Mouse (Mus musculus) kidney, postnatal 14 days (tissue): ENCODE measurements at regions not wholly inside any gene's neighbourhood (a gene's known extent, or its start where the extent isn't known, plus 50 kb on each side); places are given as distances from the start of the nearest gene placed in this dataset.

Source experiments
- DNase-seq: peaks from one replicate; pipeline ENCODE4 v3.0.0; 2022; ENCODE audit warnings: mixed read lengths

GRCm38 (mm10) chr7:129772540-129773331 is 181.1 kb downstream of the Wdr11 start:
- DNase-seq: no peak

GRCm38 (mm10) chr7:129774261-129774861 is 182.7 kb downstream of the Wdr11 start:
- no peak for DNase-seq

DNA sequence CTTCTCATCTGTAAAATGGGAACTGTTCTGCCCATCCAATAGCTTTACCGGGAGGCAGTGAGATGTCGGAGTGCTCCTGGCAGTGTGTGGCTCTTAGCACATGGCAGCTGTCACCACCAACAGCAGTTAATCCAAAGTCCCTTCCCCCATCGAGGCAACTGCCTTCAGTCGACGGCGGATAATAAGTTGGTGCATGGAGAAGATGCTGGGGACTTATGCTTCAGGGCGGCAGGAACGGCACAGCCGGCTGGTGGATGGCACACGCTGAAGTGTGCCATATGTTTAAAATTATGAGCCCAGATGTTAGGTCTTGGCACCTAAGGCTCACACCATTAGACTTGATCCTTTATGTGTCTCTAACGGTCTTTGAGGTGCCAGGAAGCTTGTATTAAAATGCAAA is 183.5 kb downstream of the Wdr11 start:
- DNase-seq: no peak

GRCm38 (mm10) chr7:129778842-129779421 is 187.3 kb downstream of the Wdr11 start:
- DNase-seq: no peak

- DNase-seq: no peak
Observed at GRCm38 (mm10) chr7:129779939-129780338, 188.3 kb downstream of the Wdr11 start.

DNA sequence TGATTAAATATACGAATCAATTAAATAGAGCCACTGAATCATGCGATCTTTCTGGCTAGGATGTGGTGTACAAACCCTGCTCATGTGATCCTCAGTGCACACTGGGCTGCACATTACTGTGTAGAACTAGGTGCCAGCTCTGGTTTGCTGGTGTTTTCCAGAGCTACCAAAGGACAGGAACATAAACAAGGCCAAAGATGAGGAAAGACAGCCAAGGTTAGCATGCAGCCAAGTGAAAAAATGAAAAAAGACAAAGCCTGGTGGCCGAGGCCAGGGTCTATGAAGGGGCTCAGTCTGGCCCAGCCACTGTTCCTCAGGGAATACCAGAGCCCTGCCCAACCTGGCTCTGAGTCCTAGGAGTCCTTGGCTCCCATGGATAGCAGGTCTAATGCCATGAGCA is 190.1 kb downstream of the Wdr11 start:
- no peak for DNase-seq

DNA sequence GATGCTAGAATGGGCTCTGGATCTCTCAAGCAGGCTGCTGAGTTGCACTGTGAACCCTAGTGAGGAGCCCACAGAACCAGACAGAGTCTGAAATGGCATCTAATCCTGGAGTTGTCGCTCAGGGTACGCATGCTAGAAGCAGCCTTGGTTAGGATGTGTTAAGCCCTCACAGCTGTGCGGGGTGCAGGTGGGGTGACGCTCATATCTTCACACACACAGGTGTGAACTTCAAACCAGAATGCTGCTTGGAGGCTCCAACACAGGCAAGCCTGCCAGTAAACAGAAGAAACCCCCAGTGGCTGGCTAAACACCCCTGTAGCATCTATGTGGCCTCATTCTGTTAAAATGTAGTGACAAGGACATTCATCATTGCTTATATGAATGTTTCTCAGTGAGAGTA is 193.3 kb downstream of the Wdr11 start:
- DNase-seq: no peak

DNA sequence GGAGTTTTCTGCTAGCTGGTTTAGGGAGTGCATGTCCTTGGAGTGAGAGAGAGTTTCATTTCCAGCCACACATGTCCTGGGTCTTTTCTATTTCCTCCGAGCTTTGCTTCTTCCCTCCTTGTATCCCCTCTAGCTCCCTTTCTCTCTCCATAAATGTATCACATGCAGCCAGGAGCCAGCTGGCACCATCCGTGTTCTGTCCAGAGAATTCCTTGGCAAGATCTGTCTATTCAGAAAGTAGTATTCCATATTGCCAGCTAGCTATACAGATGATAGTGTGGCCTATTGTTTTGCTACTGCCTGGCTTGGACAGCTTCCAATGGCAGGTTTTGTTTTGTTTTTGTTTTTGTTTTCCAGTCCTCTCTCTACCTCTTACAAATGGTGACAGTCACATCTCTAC is 195.3 kb downstream of the Wdr11 start:
- no peak for DNase-seq

GRCm38 (mm10) chr7:129787736-129788135 is 196.1 kb downstream of the Wdr11 start:
- no peak for DNase-seq

- no peak for DNase-seq
Observed at GRCm38 (mm10) chr7:129789461-129789860, 197.8 kb downstream of the Wdr11 start.

- DNase-seq: no peak
Observed at GRCm38 (mm10) chr7:129790590-129791449, 199.2 kb downstream of the Wdr11 start.

- DNase-seq: no peak
Observed at GRCm38 (mm10) chr7:129791450-129791820, 199.8 kb downstream of the Wdr11 start.

GRCm38 (mm10) chr7:129793733-129794132 is 202.1 kb downstream of the Wdr11 start:
- no peak for DNase-seq

DNA sequence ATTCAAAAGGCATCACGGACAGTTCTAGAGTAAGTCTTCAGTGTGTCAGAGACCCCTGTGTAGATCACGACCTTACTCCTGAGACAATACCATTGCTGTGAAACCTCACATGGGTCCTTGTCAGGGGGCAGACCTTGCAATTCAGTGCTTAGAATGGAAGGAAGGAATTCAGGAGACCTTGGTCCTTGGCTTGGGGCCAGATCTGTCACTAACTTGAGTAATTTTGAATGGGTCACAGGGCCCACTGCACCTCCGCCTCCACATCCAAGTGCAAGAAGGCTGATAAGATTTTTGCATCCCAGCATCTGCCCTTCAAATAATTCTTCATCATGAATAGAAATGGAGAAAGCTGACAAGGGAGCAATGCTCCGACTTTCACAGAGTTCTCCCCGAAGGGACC is 202.6 kb downstream of the Wdr11 start:
- DNase-seq: no peak

DNA sequence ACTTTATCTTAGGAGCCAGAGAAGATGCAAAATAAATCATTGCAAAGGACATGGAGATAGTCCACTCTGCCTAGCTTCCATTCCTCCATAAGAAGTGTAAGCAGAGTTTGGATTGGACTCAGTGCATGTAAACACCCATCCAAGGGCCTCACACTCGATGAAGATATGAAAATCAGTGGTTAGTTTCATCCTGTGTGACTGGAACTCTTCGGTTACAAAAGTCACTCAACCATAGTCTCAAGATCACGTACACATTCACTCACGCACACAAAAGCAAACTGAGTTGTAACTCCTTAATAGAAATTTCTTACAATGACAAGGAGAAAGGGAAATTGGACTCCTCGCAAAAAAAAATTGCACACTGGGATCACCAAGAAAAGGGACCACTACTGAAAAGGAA is 206.9 kb downstream of the Wdr11 start:
- DNase-seq: no peak

DNA sequence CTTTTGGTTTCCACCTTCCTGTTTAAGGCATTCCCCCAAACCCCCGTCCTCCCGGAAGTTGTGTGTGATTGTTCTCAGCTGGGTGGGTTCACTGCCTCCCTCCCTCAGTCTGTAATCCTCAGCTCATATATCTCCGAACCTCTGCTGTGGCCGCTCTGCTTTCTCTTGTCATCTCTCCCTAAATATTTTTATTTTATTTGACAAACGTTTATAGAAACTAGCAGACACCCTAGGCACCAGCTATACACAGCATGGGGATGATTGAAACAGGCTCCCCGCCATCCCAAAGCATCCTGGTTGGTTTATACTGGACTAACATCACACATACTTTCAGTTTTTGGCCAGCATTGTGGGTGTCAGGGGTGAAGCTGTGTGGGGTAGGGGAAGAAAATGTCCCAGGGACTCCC is 208.8 kb downstream of the Wdr11 start:
- DNase-seq: no peak

GRCm38 (mm10) chr7:129801431-129801847 is 209.8 kb downstream of the Wdr11 start:
- DNase-seq: peak; percentile 56

GRCm38 (mm10) chr7:129802168-129802567 is 210.5 kb downstream of the Wdr11 start:
- no peak for DNase-seq

- DNase-seq: no peak
Observed at GRCm38 (mm10) chr7:129805340-129805739, 213.7 kb downstream of the Wdr11 start.

DNA sequence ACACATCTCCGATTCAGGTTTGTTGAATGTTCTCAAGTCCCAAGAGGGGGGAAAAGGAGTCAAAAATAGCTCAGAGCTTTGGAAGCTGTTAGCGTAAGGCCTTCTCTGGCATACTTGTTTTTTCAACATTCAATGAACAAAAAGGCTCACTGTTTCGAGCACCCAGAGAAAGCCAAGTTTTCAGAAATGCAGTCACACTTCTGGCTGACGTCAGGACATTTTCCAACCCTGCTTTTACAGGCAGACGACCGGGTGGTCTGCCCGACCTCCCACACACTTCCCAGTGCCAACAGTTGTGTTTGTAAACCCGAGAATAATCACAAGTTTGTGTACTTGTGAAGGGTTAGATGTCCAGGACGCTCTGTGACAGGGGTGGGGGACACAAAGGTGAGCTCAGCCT is 218.5 kb downstream of the Wdr11 start:
- no peak for DNase-seq

- no peak for DNase-seq
Observed at GRCm38 (mm10) chr7:129810565-129810964, 218.9 kb downstream of the Wdr11 start.

DNA sequence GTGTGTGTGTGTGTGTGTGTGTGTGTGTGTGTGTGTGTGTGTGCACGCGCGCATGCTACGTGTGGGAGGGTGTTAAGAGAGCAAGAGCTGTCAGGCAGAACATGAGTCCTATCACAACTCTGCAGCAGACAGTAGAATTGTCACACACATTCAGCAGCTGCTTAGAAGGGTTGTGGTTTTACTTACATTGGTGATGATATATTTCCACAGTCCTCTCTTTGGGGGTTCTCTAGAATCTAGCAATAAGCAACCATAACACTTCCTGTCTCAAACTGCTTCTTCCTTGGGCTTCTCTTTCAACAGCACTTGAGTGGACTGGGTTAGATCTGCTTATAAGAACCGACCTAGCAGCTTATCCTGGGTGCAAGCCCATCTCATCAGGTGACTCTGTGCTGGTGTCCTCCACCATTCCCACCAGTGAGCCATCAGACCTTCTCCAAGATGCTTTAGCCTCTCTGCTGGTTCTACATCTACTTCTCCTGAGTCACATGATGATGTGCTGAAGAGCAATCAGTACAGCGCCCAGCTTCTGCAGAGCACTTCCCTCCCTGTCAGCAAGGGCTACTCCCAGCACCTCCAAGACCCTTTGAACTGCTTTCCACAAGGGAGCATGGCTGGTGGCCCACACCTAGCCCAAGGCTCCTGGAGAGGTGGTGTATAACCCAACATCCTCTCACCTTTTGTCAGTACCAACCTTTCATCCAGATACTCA is 222.6 kb downstream of the Wdr11 start:
- no peak for DNase-seq

DNA sequence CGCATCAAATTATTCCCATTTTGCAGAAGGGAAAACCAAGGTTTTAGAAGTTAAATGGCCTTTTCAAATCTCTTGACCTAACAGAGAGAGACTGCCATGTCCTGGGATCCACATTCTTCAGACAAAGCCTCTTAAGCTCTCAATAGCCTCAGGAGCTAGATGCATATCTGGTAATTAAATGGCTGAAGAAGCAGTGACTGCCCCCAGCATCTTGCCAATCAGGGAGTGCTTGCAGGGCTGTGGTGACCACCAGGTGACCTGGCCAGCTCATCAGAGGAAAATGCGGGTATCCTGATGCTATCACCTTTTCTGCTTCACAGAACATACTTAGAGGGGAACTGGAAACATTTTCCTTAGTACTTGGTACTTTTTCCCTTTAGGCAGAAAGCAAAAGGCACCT is 227.2 kb downstream of the Wdr11 start:
- DNase-seq: no peak
